Mouse (Mus musculus): Measurements from ENCODE around the gene Akna. TPM values are rescaled to one million over a fixed set of nuclear protein-coding genes. Genes with fewer than 3 reads are reported as not detected.

Gene Akna
- 2.3 and 3.5 TPM in 2 replicates for polyA plus RNA-seq (2015; fragmentation: Nextera tagmentation; extraction: Ambion mirVana)

GRCm38 (mm10) chr4:63403040-63403959 is at the start of gene Akna:
Akna (minus strand) TSS chr4:63403354.

GRCm38 (mm10) chr4:63362150-63362549 is 41.0 kb downstream of the Akna start, which contains the start of gene Orm2:
Orm2 (plus strand) TSS chr4:63362449.

GRCm38 (mm10) chr4:63355877-63356665 is 47.1 kb downstream of the Akna start, which contains the start of gene Orm3:
Orm3 (plus strand) TSS chr4:63356162.

GRCm38 (mm10) chr4:63344295-63344694 is 58.9 kb downstream of the Akna start, which contains the start of gene Orm1:
Orm1 (plus strand) TSS chr4:63344560.

Other genes with a start within 250 kb of the Akna start
- 43.0 and 62.1 TPM in 2 replicates for gene Ambp, start 248.6 kb downstream of the Akna start, polyA plus RNA-seq (2015; fragmentation: Nextera tagmentation; extraction: Ambion mirVana)
- gene Kif12, start 231.2 kb downstream of the Akna start, polyA plus RNA-seq (2015; fragmentation: Nextera tagmentation; extraction: Ambion mirVana), result 0.90 and 2.0 TPM in 2 replicates
- 3.8 and 5.2 TPM in 2 replicates for gene Col27a1, start 189.3 kb downstream of the Akna start, polyA plus RNA-seq (2015; fragmentation: Nextera tagmentation; extraction: Ambion mirVana)
- gene Orm1, start 58.8 kb downstream of the Akna start, polyA plus RNA-seq (2015; fragmentation: Nextera tagmentation; extraction: Ambion mirVana), result 1.1 and 2.3 TPM in 2 replicates
- 0.17 and 0.95 TPM in 2 replicates for gene Orm3, start 47.2 kb downstream of the Akna start, polyA plus RNA-seq (2015; fragmentation: Nextera tagmentation; extraction: Ambion mirVana)
- gene Orm2, start 40.9 kb downstream of the Akna start, polyA plus RNA-seq (2015; fragmentation: Nextera tagmentation; extraction: Ambion mirVana), result 0.18 TPM in 1 of 2 replicates, not detected in the other
- 2.3 and 3.9 TPM in 2 replicates for gene Whrn, start 92.6 kb upstream of the Akna start, polyA plus RNA-seq (2015; fragmentation: Nextera tagmentation; extraction: Ambion mirVana)
- 318 and 326 TPM in 2 replicates for gene Atp6v1g1, start 141.4 kb upstream of the Akna start, polyA plus RNA-seq (2015; fragmentation: Nextera tagmentation; extraction: Ambion mirVana)
- 5.3 and 8.2 TPM in 2 replicates for gene Tmem268, start 155.4 kb upstream of the Akna start, polyA plus RNA-seq (2015; fragmentation: Nextera tagmentation; extraction: Ambion mirVana)
- gene Gm11213, start 201.9 kb upstream of the Akna start, polyA plus RNA-seq (2015; fragmentation: Nextera tagmentation; extraction: Ambion mirVana), result not detected in 2 replicates
- not detected in 2 replicates for gene Tex48, start 219.1 kb upstream of the Akna start, polyA plus RNA-seq (2015; fragmentation: Nextera tagmentation; extraction: Ambion mirVana)